ENCODE assay signal across 11 mouse cellular contexts in genomic region chr2:135914343-135915261, GRCm38 (mm10).
A peak's percentile ranks its signal among the peaks of the same experiment; 100 is the strongest.
DNase-seq lines count a peak whose midpoint lies in the region; ATAC-seq and TF ChIP-seq lines count a peak whose summit lies in the region.
"Had no signal": no experiment of that assay in that cellular context is flagged by ENCODE, and none has a peak within 500 bp of the region (broad histone marks: within the 10 kb centered on the region; RNA-seq: fewer than 3 reads in every experiment).

No protein-coding gene starts in this region.

- no peak overlapping the region for H3K4me2 ChIP-seq in heart, embryonic 11.5 days
- no peak overlapping the region for H3K4me2 ChIP-seq in midbrain, embryonic 11.5 days
- no peak overlapping the region for H3K4me2 ChIP-seq in midbrain, embryonic 14.5 days (ENCODE audit: low read length)
- no peak overlapping the region for H3K4me2 ChIP-seq in forebrain, embryonic 15.5 days (replicated peaks)
- H3K4me2 ChIP-seq: neural tube, embryonic 12.5 days had no signal

- ATAC-seq in heart, embryonic 11.5 days (replicated peaks; ENCODE audit: insufficient number of reproducible peaks, low FRiP score, low TSS enrichment) = no peak
- ATAC-seq in midbrain, embryonic 11.5 days (ENCODE audit: low FRiP score) = peak; percentile 57; the same call in 1 of the 2 replicates
- ATAC-seq in midbrain, embryonic 14.5 days (ENCODE audit: low FRiP score, low TSS enrichment) = no peak
- ATAC-seq in forebrain, embryonic 15.5 days (replicated peaks) = no peak

- H3K4me3 ChIP-seq in heart, embryonic 11.5 days (ENCODE audit: low read depth, low read length) = no peak overlapping the region
- H3K4me3 ChIP-seq in midbrain, embryonic 11.5 days (ENCODE audit: low read depth, low read length) = no peak overlapping the region
- H3K4me3 ChIP-seq in midbrain, embryonic 14.5 days (replicated peaks; ENCODE audit: low read depth, low read length) = no peak overlapping the region
- H3K4me3 ChIP-seq in embryonic fibroblast, embryonic 13.5 days (ENCODE audit: insufficient read depth, low read length) = no peak overlapping the region
- no peak overlapping the region for H3K4me3 ChIP-seq in forebrain, embryonic 15.5 days
- H3K4me3 ChIP-seq: neural tube, embryonic 12.5 days had no signal

- no peaks in the 10 kb centered on the region for H3K9me3 ChIP-seq in heart, embryonic 11.5 days (replicated peaks; ENCODE audit: control insufficient read depth, low read length)
- no peaks in the 10 kb centered on the region for H3K9me3 ChIP-seq in midbrain, embryonic 11.5 days (ENCODE audit: control insufficient read depth, low read length)
- no peaks in the 10 kb centered on the region for H3K9me3 ChIP-seq in midbrain, embryonic 14.5 days (ENCODE audit: control insufficient read depth, low read length)
- no peaks in the 10 kb centered on the region for H3K9me3 ChIP-seq in forebrain, embryonic 15.5 days
- H3K9me3 ChIP-seq: neural tube, embryonic 12.5 days had no signal

- TF ChIP-seq CTCF in embryonic fibroblast, embryonic 13.5 days (IDR thresholded peaks at IDR 0.05; ENCODE audit: borderline replicate concordance, insufficient read depth, low read length) = no peak

- peak overlapping the region; percentile 31; the same call in 1 of the 2 replicates for H3K27ac ChIP-seq in heart, embryonic 11.5 days (ENCODE audit: low read depth, low read length)
- no peak overlapping the region for H3K27ac ChIP-seq in midbrain, embryonic 11.5 days (ENCODE audit: low read depth, low read length)
- H3K27ac ChIP-seq in midbrain, embryonic 14.5 days (replicated peaks; ENCODE audit: low read depth, low read length) = no peak overlapping the region
- H3K27ac ChIP-seq in embryonic fibroblast, embryonic 13.5 days (ENCODE audit: insufficient read depth, low read length) = peak overlapping the region; percentile 93
- no peak overlapping the region for H3K27ac ChIP-seq in forebrain, embryonic 15.5 days (replicated peaks)
- H3K27ac ChIP-seq: neural tube, embryonic 12.5 days had no signal

- no peaks in the 10 kb centered on the region for H3K36me3 ChIP-seq in heart, embryonic 11.5 days (ENCODE audit: control insufficient read depth, insufficient read depth, low read length)
- H3K36me3 ChIP-seq in midbrain, embryonic 11.5 days (ENCODE audit: control insufficient read depth, insufficient read depth, low read length) = no peaks in the 10 kb centered on the region
- H3K36me3 ChIP-seq in midbrain, embryonic 14.5 days (ENCODE audit: control insufficient read depth, insufficient read depth, low read length) = no peaks in the 10 kb centered on the region
- H3K36me3 ChIP-seq in forebrain, embryonic 15.5 days = no peaks in the 10 kb centered on the region
- H3K36me3 ChIP-seq: neural tube, embryonic 12.5 days had no signal

- TF ChIP-seq POLR2A in embryonic fibroblast, embryonic 13.5 days (IDR thresholded peaks at IDR 0.05; ENCODE audit: low read depth, low read length) = 0 out of 2 replicates have a peak, but pooled peaks have one; percentile 32

- no peak for DNase-seq in heart, postnatal 4 days
- DNase-seq in midbrain, embryonic 11.5 days (ENCODE audit: low spot score, missing footprints) = no peak
- no peak for DNase-seq in midbrain, embryonic 14.5 days
- peak; percentile 40 for DNase-seq in retina, postnatal 1 day
- no peak for DNase-seq in liver
- DNase-seq: gastrocnemius, postnatal 14 days; kidney, adult 18-20 months had no signal

- no peaks in the 10 kb centered on the region for H3K27me3 ChIP-seq in heart, embryonic 11.5 days (ENCODE audit: control insufficient read depth, insufficient read depth, low read length)
- H3K27me3 ChIP-seq in midbrain, embryonic 11.5 days (ENCODE audit: control insufficient read depth, insufficient read depth, low read length) = no peaks in the 10 kb centered on the region
- H3K27me3 ChIP-seq in midbrain, embryonic 14.5 days (ENCODE audit: control insufficient read depth, insufficient read depth, low read length) = no peaks in the 10 kb centered on the region
- no peaks in the 10 kb centered on the region for H3K27me3 ChIP-seq in forebrain, embryonic 15.5 days
- H3K27me3 ChIP-seq: neural tube, embryonic 12.5 days had no signal

- H3K9ac ChIP-seq in heart, embryonic 11.5 days (ENCODE audit: low read depth, low read length) = no peak overlapping the region
- H3K9ac ChIP-seq in midbrain, embryonic 11.5 days (ENCODE audit: low read length) = no peak overlapping the region
- H3K9ac ChIP-seq in midbrain, embryonic 14.5 days (replicated peaks; ENCODE audit: low read length) = no peak overlapping the region
- H3K9ac ChIP-seq in forebrain, embryonic 15.5 days (replicated peaks) = no peak overlapping the region
- H3K9ac ChIP-seq: neural tube, embryonic 12.5 days had no signal

- 49% methylated on average over 8 of the region's 8 CpGs for WGBS in heart, embryonic 11.5 days (ENCODE audit: insufficient replicate concordance)
- WGBS in midbrain, embryonic 11.5 days = 71% methylated on average over 8 of the region's 8 CpGs
- WGBS in midbrain, embryonic 14.5 days = 68% methylated on average over 8 of the region's 8 CpGs
- 76% methylated on average over 8 of the region's 8 CpGs for WGBS in forebrain, embryonic 15.5 days

- peaks cover 19% of the 10 kb centered on the region for H3K4me1 ChIP-seq in heart, embryonic 11.5 days (ENCODE audit: control insufficient read depth, insufficient read depth, low read length)
- H3K4me1 ChIP-seq in midbrain, embryonic 11.5 days (ENCODE audit: control insufficient read depth, insufficient read depth, low read length) = peaks cover 4% of the 10 kb centered on the region
- no peaks in the 10 kb centered on the region; the same call in 1 of the 2 replicates for H3K4me1 ChIP-seq in midbrain, embryonic 14.5 days (ENCODE audit: control insufficient read depth, insufficient read depth, low read length)
- peaks cover 12% of the 10 kb centered on the region for H3K4me1 ChIP-seq in embryonic fibroblast, embryonic 13.5 days (ENCODE audit: control insufficient read depth, insufficient read depth, low read length)
- H3K4me1 ChIP-seq in forebrain, embryonic 15.5 days = 0 out of 2 replicates have a peak, but pooled peaks cover 9% of the 10 kb centered on the region
- H3K4me1 ChIP-seq: neural tube, embryonic 12.5 days had no signal

Comparison
In these comparisons a context has a peak if more than half of its experiments do, and no peak if none do; other contexts are left out.
1. H3K27ac ChIP-seq: peak in heart, embryonic 11.5 days (single experiment) and embryonic fibroblast, embryonic 13.5 days (single experiment); none in midbrain, embryonic 11.5 days (single experiment), midbrain, embryonic 14.5 days (single experiment) and forebrain, embryonic 15.5 days (single experiment).